Mouse (Mus musculus) kidney, postnatal 10 days (tissue): ENCODE measurements around the gene Mrpl34.
A peak's percentile ranks its signal among the peaks of the same experiment; 100 is the strongest.
"Not testable (repeated sequence)": the region's sequence is repeated elsewhere in the genome, so short reads cannot be mapped to it uniquely, and the experiment has no call there.

Experiments
- DNase-seq: peaks from one replicate; pipeline ENCODE4 v3.0.0; 2021; ENCODE audit warnings: mixed read lengths

The Mrpl34 gene

GRCm38 (mm10) chr8:71464513-71465500 is at the start of gene Mrpl34:
Mrpl34 (plus strand) TSS chr8:71464959.
- DNase-seq: peak; percentile 97

- DNase-seq: no peak
Observed at GRCm38 (mm10) chr8:71422121-71422520, 42.6 kb upstream of the Mrpl34 start.

- not testable (repeated sequence) for DNase-seq
Observed at GRCm38 (mm10) chr8:71432935-71433334, 31.8 kb upstream of the Mrpl34 start.

GRCm38 (mm10) chr8:71437041-71437440 is 27.7 kb upstream of the Mrpl34 start:
- DNase-seq: no peak

- peak; percentile 57 for DNase-seq
Observed at GRCm38 (mm10) chr8:71441404-71441803, 23.4 kb upstream of the Mrpl34 start.

- no peak for DNase-seq
Observed at GRCm38 (mm10) chr8:71445096-71445495, 19.7 kb upstream of the Mrpl34 start.

- no peak for DNase-seq
Observed at GRCm38 (mm10) chr8:71451337-71451736, 13.4 kb upstream of the Mrpl34 start.

GRCm38 (mm10) chr8:71451777-71452176 is 13.0 kb upstream of the Mrpl34 start:
- DNase-seq: no peak

GRCm38 (mm10) chr8:71452669-71453068 is 12.1 kb upstream of the Mrpl34 start:
- DNase-seq: no peak

- no peak for DNase-seq
Observed at GRCm38 (mm10) chr8:71454668-71455067, 10.1 kb upstream of the Mrpl34 start.

GRCm38 (mm10) chr8:71456906-71457305 is 7.9 kb upstream of the Mrpl34 start:
- DNase-seq: no peak

- DNase-seq: no peak
Observed at GRCm38 (mm10) chr8:71457659-71458270, 7.0 kb upstream of the Mrpl34 start.

GRCm38 (mm10) chr8:71460716-71461115 is 4.0 kb upstream of the Mrpl34 start:
- no peak for DNase-seq

- no peak for DNase-seq
Observed at GRCm38 (mm10) chr8:71461152-71461840, 3.5 kb upstream of the Mrpl34 start.

GRCm38 (mm10) chr8:71462191-71462590 is 2.6 kb upstream of the Mrpl34 start:
- no peak for DNase-seq

GRCm38 (mm10) chr8:71462786-71463185 is 2.0 kb upstream of the Mrpl34 start:
- peak; percentile 67 for DNase-seq

- DNase-seq: peak; percentile 98
Observed at GRCm38 (mm10) chr8:71463188-71464033, 1.3 kb upstream of the Mrpl34 start, which contains the start of gene Abhd8. Abhd8 (minus strand) TSS chr8:71463655.

- no peak for DNase-seq
Observed at GRCm38 (mm10) chr8:71465733-71466132, 974 bp downstream of the Mrpl34 start.

- DNase-seq: no peak
Observed at GRCm38 (mm10) chr8:71466198-71466597, 1.4 kb downstream of the Mrpl34 start.

GRCm38 (mm10) chr8:71467201-71467600 is 2.4 kb downstream of the Mrpl34 start:
- no peak for DNase-seq

- no peak for DNase-seq
Observed at GRCm38 (mm10) chr8:71468001-71468400, 3.2 kb downstream of the Mrpl34 start.

GRCm38 (mm10) chr8:71468916-71469315 is 4.2 kb downstream of the Mrpl34 start, which contains the start of gene Dda1:
Dda1 (plus strand) TSS chr8:71469199.
- peak; percentile 98 for DNase-seq
